Mouse (Mus musculus) T-cell, adult 2 months (primary cell): ENCODE measurements around the gene Rilp.

Source experiments
- DNase-seq: peaks from one replicate; pipeline ENCODE4 v3.0.0; 2022; ENCODE audit warnings: low spot score

Rilp gene

GRCm38 (mm10) chr11:75558101-75558500, 48.2 kb downstream of the Rilp start:
- peak; percentile 49 for DNase-seq

DNA sequence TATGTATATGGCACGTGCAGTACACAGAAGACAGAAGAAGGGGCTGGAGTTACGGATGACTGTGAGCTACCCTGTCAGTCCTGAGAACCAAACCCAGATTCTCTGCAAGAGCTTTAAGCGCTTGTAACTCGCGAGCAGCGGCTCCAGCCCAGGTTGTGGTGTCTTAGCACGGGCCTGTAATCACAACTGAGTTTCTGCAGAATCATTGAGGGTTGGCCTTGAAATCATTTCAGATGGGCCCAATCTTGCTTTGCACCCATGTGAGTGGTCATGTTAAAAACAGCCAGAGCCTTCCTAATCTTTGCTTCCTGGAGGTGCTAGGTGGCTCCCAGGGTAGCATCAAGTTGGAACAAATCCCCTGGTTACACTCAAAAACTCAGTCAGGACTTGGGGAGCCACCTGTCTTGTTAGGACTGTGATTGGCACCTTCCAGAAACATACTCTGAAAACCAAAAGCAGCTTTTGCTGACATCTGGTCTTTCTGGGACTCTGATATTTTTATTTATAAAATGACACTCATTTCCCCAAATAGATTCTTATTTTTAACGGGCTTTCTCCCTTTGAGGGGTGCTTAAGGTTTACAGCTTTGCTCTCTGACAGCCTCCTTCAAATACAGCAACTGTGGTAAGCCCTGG, 50.1 kb downstream of the Rilp start:
- no peak for DNase-seq

- peak; percentile 71 for DNase-seq
Measured at GRCm38 (mm10) chr11:75560530-75561409, 50.9 kb downstream of the Rilp start.

- DNase-seq = no peak
Measured at GRCm38 (mm10) chr11:75561410-75561791, 51.5 kb downstream of the Rilp start.
